Comparison of ENCODE assay signal across 16 mouse cellular contexts in the genomic region with DNA sequence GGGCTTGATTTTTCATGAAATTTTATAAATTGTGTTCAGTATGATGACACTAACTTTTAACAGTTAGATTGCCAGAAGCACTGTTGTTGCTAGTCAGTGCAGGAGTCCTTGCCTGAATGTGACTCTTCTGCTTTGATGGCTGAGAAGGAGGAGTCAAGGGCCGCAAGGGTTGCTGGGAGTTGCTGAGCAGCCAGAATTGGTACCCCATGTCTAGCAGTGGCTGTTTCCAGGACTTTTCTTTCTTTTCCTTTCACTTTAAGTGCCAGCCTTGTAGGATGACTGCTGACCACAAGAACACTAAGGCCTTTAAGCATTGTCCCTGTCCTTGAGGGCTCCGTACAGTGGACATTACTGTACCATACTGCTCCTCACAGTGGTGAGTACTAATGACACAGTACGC. TPM values are rescaled to one million over a fixed set of nuclear protein-coding genes. Genes with fewer than 3 reads are reported as not detected.
DNase-seq lines count a peak whose midpoint lies in the region; ATAC-seq and TF ChIP-seq lines count a peak whose summit lies in the region.
"Had no signal": no experiment of that assay in that cellular context is flagged by ENCODE, and none has a peak within 500 bp of the region (broad histone marks: within the 10 kb centered on the region; RNA-seq: fewer than 3 reads in every experiment).

No protein-coding gene starts in this region.

- H3K36me3 ChIP-seq in limb, embryonic 15.5 days = no peaks in the 10 kb centered on the region
- H3K36me3 ChIP-seq in limb, embryonic 10.5 days = peaks cover 21% of the 10 kb centered on the region
- no peaks in the 10 kb centered on the region for H3K36me3 ChIP-seq in ES-Bruce4 (ENCODE audit: control insufficient read depth, insufficient read depth, low read length, poor library complexity, severe bottlenecking)
- H3K36me3 ChIP-seq: lung, embryonic 15.5 days had no signal

- no peaks in the 10 kb centered on the region for H3K27me3 ChIP-seq in limb, embryonic 15.5 days
- no peaks in the 10 kb centered on the region for H3K27me3 ChIP-seq in limb, embryonic 10.5 days (ENCODE audit: low read depth, poor library complexity, severe bottlenecking)
- H3K27me3 ChIP-seq in ES-Bruce4 (ENCODE audit: control insufficient read depth, insufficient read depth, low read length, poor library complexity, severe bottlenecking) = no peaks in the 10 kb centered on the region
- H3K27me3 ChIP-seq: lung, embryonic 15.5 days had no signal

- TF ChIP-seq CTCF in gastrocnemius, adult 2 months (IDR thresholded peaks at IDR 0.05) = no peak
- no peak for TF ChIP-seq CTCF in ES-Bruce4 (IDR thresholded peaks at IDR 0.05; ENCODE audit: low read depth, low read length)

- DNase-seq in gastrocnemius, adult 2 months = no peak
- no peak for DNase-seq in gastrocnemius, postnatal 10 days
- no peak for DNase-seq in limb, embryonic 10.5 days (ENCODE audit: low spot score)
- DNase-seq in frontal cortex, adult 2 months (ENCODE audit: extremely low spot score in 1 of 2, low spot score in 1 of 2) = no peak
- DNase-seq: cerebellum, postnatal 14 days; gastrocnemius, postnatal 14 days; kidney, adult 8-10 months; thymus, postnatal 36 days had no signal

- H3K4me2 ChIP-seq in limb, embryonic 15.5 days = no peak overlapping the region
- H3K4me2 ChIP-seq: lung, embryonic 15.5 days had no signal

- no peaks in the 10 kb centered on the region for H3K9me3 ChIP-seq in limb, embryonic 15.5 days
- no peaks in the 10 kb centered on the region for H3K9me3 ChIP-seq in limb, embryonic 10.5 days (replicated peaks)
- no peaks in the 10 kb centered on the region for H3K9me3 ChIP-seq in ES-Bruce4 (replicated peaks; ENCODE audit: control insufficient read depth, insufficient read depth, low read length, poor library complexity, severe bottlenecking)
- H3K9me3 ChIP-seq: lung, embryonic 15.5 days had no signal

- no peak for ATAC-seq in limb, embryonic 15.5 days (ENCODE audit: insufficient number of reproducible peaks, low FRiP score, low TSS enrichment, low read depth)
- peak; percentile 7 for ATAC-seq in inflammation-experienced regulatory T-cells, adult 6 months
- ATAC-seq: forebrain, embryonic 16.5 days; hindbrain, embryonic 16.5 days had no signal

- H3K27ac ChIP-seq in gastrocnemius, adult 2 months = peak overlapping the region; percentile 79
- H3K27ac ChIP-seq in limb, embryonic 15.5 days = peak overlapping the region; percentile 27; the same call in 1 of the 2 replicates
- no peak overlapping the region for H3K27ac ChIP-seq in limb, embryonic 10.5 days
- peak overlapping the region; percentile 27 for H3K27ac ChIP-seq in ES-Bruce4 (ENCODE audit: insufficient read depth, low read length)
- H3K27ac ChIP-seq: lung, embryonic 15.5 days had no signal

- no peak for TF ChIP-seq EP300 in ES-Bruce4 (IDR thresholded peaks at IDR 0.05; ENCODE audit: insufficient read depth, low read depth, low read length)

- peaks cover 16% of the 10 kb centered on the region for H3K4me1 ChIP-seq in limb, embryonic 15.5 days
- peaks cover 20% of the 10 kb centered on the region for H3K4me1 ChIP-seq in limb, embryonic 10.5 days
- H3K4me1 ChIP-seq in ES-Bruce4 (ENCODE audit: control insufficient read depth, insufficient read depth, low read length) = peaks cover 2% of the 10 kb centered on the region

- H3K9ac ChIP-seq in limb, embryonic 15.5 days = no peak overlapping the region
- H3K9ac ChIP-seq in ES-Bruce4 (ENCODE audit: low read depth, poor library complexity, severe bottlenecking) = peak overlapping the region; percentile 64
- H3K9ac ChIP-seq: lung, embryonic 15.5 days had no signal

- TF ChIP-seq POLR2A in ES-Bruce4 (IDR thresholded peaks at IDR 0.05; ENCODE audit: insufficient read depth, low read length) = no peak

- 88% methylated on average over 3 of the region's 3 CpGs for WGBS in limb, embryonic 15.5 days
- WGBS in limb, embryonic 10.5 days = 90% methylated on average over 3 of the region's 3 CpGs

- H3K4me3 ChIP-seq in gastrocnemius, adult 2 months = no peak overlapping the region
- H3K4me3 ChIP-seq in limb, embryonic 15.5 days = no peak overlapping the region
- no peak overlapping the region for H3K4me3 ChIP-seq in limb, embryonic 10.5 days
- peak overlapping the region; percentile 47 for H3K4me3 ChIP-seq in ES-Bruce4 (ENCODE audit: low read depth, low read length)
- H3K4me3 ChIP-seq: lung, embryonic 15.5 days had no signal

- intact Hi-C loops in gastrocnemius, adult 2 months (cut with DNase I) = no loop called here

RNA-seq across cellular contexts. Expression of gene Zbtb1, which starts 7.7 kb away (rescaled TPM):
- total RNA-seq in gastrocnemius, adult 2 months (2021) = 1 to 10 TPM; 3.6 to 4.3 TPM
- 1 to 10 TPM; 5.1 to 7.0 TPM for total RNA-seq in gastrocnemius, postnatal 10 days (2021)
- 9.6 and 10.0 TPM in 2 replicates for polyA plus RNA-seq in limb, embryonic 15.5 days (2015; fragmentation: Nextera tagmentation; extraction: Ambion mirVana)
- polyA plus RNA-seq in limb, embryonic 10.5 days (2016; fragmentation: Nextera tagmentation; extraction: Ambion mirVana) = 9.7 and 11.1 TPM in 2 replicates
- 5.8 and 6.1 TPM in 2 replicates for polyA plus RNA-seq in ES-Bruce4 (2011; ENCODE audit: insufficient read depth, insufficient read length, low read depth, missing spikeins)
- 10 to 100 TPM; 20.2 to 26.2 (median 25.2) TPM for polyA plus RNA-seq in inflammation-experienced regulatory T-cells, adult 6 months (2017; shearing (Covaris generic))
- polyA plus RNA-seq in frontal cortex, adult 2 months (2012; rRNA removed) = 3.7 and 3.9 TPM in 2 replicates

RNA-seq across cellular contexts. Expression of gene Zbtb25, which starts 8.3 kb away (rescaled TPM):
- total RNA-seq in gastrocnemius, adult 2 months (2021) = 1 to 10 TPM; 6.5 to 7.2 TPM
- total RNA-seq in gastrocnemius, postnatal 10 days (2021) = 10 to 100 TPM; 10.6 to 11.0 TPM
- polyA plus RNA-seq in limb, embryonic 15.5 days (2015; fragmentation: Nextera tagmentation; extraction: Ambion mirVana) = 16.9 and 18.1 TPM in 2 replicates
- polyA plus RNA-seq in limb, embryonic 10.5 days (2016; fragmentation: Nextera tagmentation; extraction: Ambion mirVana) = 15.9 and 16.3 TPM in 2 replicates
- 23.1 and 30.8 TPM in 2 replicates for polyA plus RNA-seq in ES-Bruce4 (2011; ENCODE audit: insufficient read depth, insufficient read length, low read depth, missing spikeins)
- 10 to 100 TPM in 2 of 3 experiments, 1 to 10 TPM in 1; 7.2 to 17.0 (median 16.5) TPM for polyA plus RNA-seq in inflammation-experienced regulatory T-cells, adult 6 months (2017; shearing (Covaris generic))
- polyA plus RNA-seq in frontal cortex, adult 2 months (2012; rRNA removed) = 15.9 and 19.0 TPM in 2 replicates

RNA-seq across cellular contexts. Expression of gene Hspa2, which starts 26.2 kb away (rescaled TPM):
- 1 to 10 TPM; 6.9 to 7.0 TPM for total RNA-seq in gastrocnemius, adult 2 months (2021)
- total RNA-seq in gastrocnemius, postnatal 10 days (2021) = 1 to 10 TPM; 7.4 to 8.7 TPM
- polyA plus RNA-seq in limb, embryonic 15.5 days (2015; fragmentation: Nextera tagmentation; extraction: Ambion mirVana) = 11.8 and 13.0 TPM in 2 replicates
- 4.8 and 4.9 TPM in 2 replicates for polyA plus RNA-seq in limb, embryonic 10.5 days (2016; fragmentation: Nextera tagmentation; extraction: Ambion mirVana)
- polyA plus RNA-seq in ES-Bruce4 (2011; ENCODE audit: insufficient read depth, insufficient read length, low read depth, missing spikeins) = 8.2 and 8.7 TPM in 2 replicates
- 1 to 10 TPM; 2.6 to 5.7 (median 3.4) TPM for polyA plus RNA-seq in inflammation-experienced regulatory T-cells, adult 6 months (2017; shearing (Covaris generic))
- polyA plus RNA-seq in frontal cortex, adult 2 months (2012; rRNA removed) = 64.5 and 73.2 TPM in 2 replicates

RNA-seq across cellular contexts. Expression of gene Ppp1r36, which starts 39.6 kb away (rescaled TPM):
- not detected for total RNA-seq in gastrocnemius, adult 2 months (2021)
- total RNA-seq in gastrocnemius, postnatal 10 days (2021) = under 1 TPM; 0.34 to 0.38 TPM
- polyA plus RNA-seq in limb, embryonic 15.5 days (2015; fragmentation: Nextera tagmentation; extraction: Ambion mirVana) = 3.4 and 4.0 TPM in 2 replicates
- polyA plus RNA-seq in limb, embryonic 10.5 days (2016; fragmentation: Nextera tagmentation; extraction: Ambion mirVana) = 1.0 and 2.2 TPM in 2 replicates
- 1.1 and 2.1 TPM in 2 replicates for polyA plus RNA-seq in ES-Bruce4 (2011; ENCODE audit: insufficient read depth, insufficient read length, low read depth, missing spikeins)
- not detected for polyA plus RNA-seq in inflammation-experienced regulatory T-cells, adult 6 months (2017; shearing (Covaris generic))
- 1.5 and 1.8 TPM in 2 replicates for polyA plus RNA-seq in frontal cortex, adult 2 months (2012; rRNA removed)
- polyA plus RNA-seq: C2C12; large intestine, adult 2 months had no signal

RNA-seq across cellular contexts. Expression of gene Akap5, which starts 53.0 kb away (rescaled TPM):
- under 1 TPM; 0.31 to 0.48 TPM for total RNA-seq in gastrocnemius, adult 2 months (2021)
- 1 to 10 TPM; 1.8 to 2.1 TPM for total RNA-seq in gastrocnemius, postnatal 10 days (2021)
- polyA plus RNA-seq in limb, embryonic 15.5 days (2015; fragmentation: Nextera tagmentation; extraction: Ambion mirVana) = 1.0 and 1.2 TPM in 2 replicates
- polyA plus RNA-seq in limb, embryonic 10.5 days (2016; fragmentation: Nextera tagmentation; extraction: Ambion mirVana) = 1.2 and 1.9 TPM in 2 replicates
- 9.3 and 11.1 TPM in 2 replicates for polyA plus RNA-seq in ES-Bruce4 (2011; ENCODE audit: insufficient read depth, insufficient read length, low read depth, missing spikeins)
- 1 to 10 TPM; 1.6 to 4.6 (median 3.1) TPM for polyA plus RNA-seq in inflammation-experienced regulatory T-cells, adult 6 months (2017; shearing (Covaris generic))
- 41.2 and 42.3 TPM in 2 replicates for polyA plus RNA-seq in frontal cortex, adult 2 months (2012; rRNA removed)
